Comparison of ENCODE assay signal across 8 mouse cellular contexts in the genomic region with DNA sequence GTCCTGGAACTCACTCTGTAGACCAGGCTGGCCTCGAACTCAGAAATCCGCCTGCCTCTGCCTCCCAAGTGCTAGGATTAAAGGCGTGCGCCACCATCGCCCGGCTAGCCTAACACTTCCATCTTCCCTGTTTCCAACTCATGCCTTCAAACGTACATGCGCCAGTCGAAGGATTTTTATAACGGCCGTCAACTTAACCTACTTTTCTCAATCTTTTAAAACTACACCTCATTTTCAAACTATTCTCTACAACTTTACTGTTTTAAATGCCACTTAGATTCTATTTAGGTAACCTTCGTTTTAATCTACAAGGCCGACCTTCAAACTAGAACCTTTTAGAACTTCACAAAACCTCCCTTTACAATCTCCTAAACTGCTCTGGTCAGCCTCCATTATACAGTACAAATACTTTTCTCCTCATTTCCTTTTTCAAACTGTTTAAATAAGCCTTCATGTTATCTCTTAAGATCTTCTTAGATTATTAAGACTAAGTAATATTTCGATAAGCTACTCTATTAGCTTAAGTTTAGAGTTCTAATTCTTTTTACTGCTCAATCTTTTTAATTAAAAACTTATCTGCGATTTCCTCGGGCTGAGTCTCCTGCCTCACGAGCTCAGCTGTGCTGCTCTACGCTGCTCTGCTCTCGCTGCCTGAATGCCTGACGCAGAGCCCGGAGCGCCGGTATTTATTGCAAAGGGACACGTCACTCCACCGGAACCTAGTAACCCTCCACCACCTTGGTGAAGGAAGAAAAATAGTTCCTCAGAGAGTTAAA. TPM values are rescaled to one million over a fixed set of nuclear protein-coding genes. Genes with fewer than 3 reads are reported as not detected.
A peak's percentile ranks its signal among the peaks of the same experiment; 100 is the strongest.
DNase-seq lines count a peak whose midpoint lies in the region; ATAC-seq and TF ChIP-seq lines count a peak whose summit lies in the region.

No protein-coding gene starts in this region.

- TF ChIP-seq CTCF in bone marrow macrophage, adult 2 months (IDR thresholded peaks at IDR 0.05; ENCODE audit: low read depth, low read length): no peak
- no peak for TF ChIP-seq CTCF in spleen, adult 2 months (IDR thresholded peaks at IDR 0.05; ENCODE audit: extremely low read depth, insufficient read depth, insufficient read length, insufficient replicate concordance)

- H3K27ac ChIP-seq in bone marrow macrophage, adult 2 months (ENCODE audit: insufficient read depth, low read depth, low read length): peak overlapping the region; percentile 98
- H3K27ac ChIP-seq in embryonic facial prominence, embryonic 15.5 days (replicated peaks): peak overlapping the region; percentile 100
- peak overlapping the region; percentile 99 for H3K27ac ChIP-seq in kidney, embryonic 14.5 days (ENCODE audit: low read depth, low read length)
- H3K27ac ChIP-seq in limb, embryonic 14.5 days (replicated peaks; ENCODE audit: low read depth, low read length): peak overlapping the region; percentile 100
- peak overlapping the region; percentile 100 for H3K27ac ChIP-seq in midbrain, embryonic 16.5 days (ENCODE audit: low read length)
- H3K27ac ChIP-seq in spleen, adult 2 months (ENCODE audit: insufficient read depth, low read length): peak overlapping the region; percentile 100

- peak; percentile 95 for DNase-seq in A20 (ENCODE audit: low read depth, low spot score)
- DNase-seq in heart, adult 9 months (ENCODE audit: low spot score in 2 of 2): peak; percentile 94 to 97
- DNase-seq in limb, embryonic 14.5 days (ENCODE audit: low spot score): peak; percentile 96
- peak; percentile 92 to 94 for DNase-seq in spleen, adult 2 months (ENCODE audit: low read depth in 1 of 2, low spot score in 2 of 2)

- peak; percentile 100 for TF ChIP-seq POLR2A in bone marrow macrophage, adult 2 months (IDR thresholded peaks at IDR 0.05; ENCODE audit: borderline replicate concordance, low read depth, low read length)
- TF ChIP-seq POLR2A in limb, embryonic 14.5 days (IDR thresholded peaks at IDR 0.05; ENCODE audit: borderline replicate concordance, extremely low read depth, insufficient read depth, insufficient read length): peak; percentile 100
- TF ChIP-seq POLR2A in spleen, adult 2 months (IDR thresholded peaks at IDR 0.05; ENCODE audit: low read depth, low read length): peak; percentile 100

- H3K4me3 ChIP-seq in bone marrow macrophage, adult 2 months (ENCODE audit: insufficient read depth, low read length): peak overlapping the region; percentile 71
- peak overlapping the region; percentile 73 for H3K4me3 ChIP-seq in embryonic facial prominence, embryonic 15.5 days (replicated peaks)
- peak overlapping the region; percentile 94 for H3K4me3 ChIP-seq in kidney, embryonic 14.5 days (ENCODE audit: low read length)
- peak overlapping the region; percentile 74 for H3K4me3 ChIP-seq in limb, embryonic 14.5 days (replicated peaks; ENCODE audit: low read length)
- peak overlapping the region; percentile 61 for H3K4me3 ChIP-seq in midbrain, embryonic 16.5 days (ENCODE audit: low read depth, low read length)
- peak overlapping the region; percentile 66 for H3K4me3 ChIP-seq in spleen, adult 2 months (ENCODE audit: extremely low read depth, insufficient read depth, insufficient read length)

- H3K27me3 ChIP-seq in embryonic facial prominence, embryonic 15.5 days: no peaks in the 10 kb centered on the region
- H3K27me3 ChIP-seq in kidney, embryonic 14.5 days (ENCODE audit: control insufficient read depth, insufficient read depth, low read length): no peaks in the 10 kb centered on the region
- H3K27me3 ChIP-seq in limb, embryonic 14.5 days (ENCODE audit: control insufficient read depth, insufficient read depth, low read length): no peaks in the 10 kb centered on the region
- no peaks in the 10 kb centered on the region for H3K27me3 ChIP-seq in midbrain, embryonic 16.5 days (ENCODE audit: control insufficient read depth, insufficient read depth, low read depth, low read length)
- no peaks in the 10 kb centered on the region for H3K27me3 ChIP-seq in spleen, adult 2 months (ENCODE audit: control insufficient read depth, insufficient read depth, low read length)

- peak overlapping the region; percentile 93 for H3K9ac ChIP-seq in embryonic facial prominence, embryonic 15.5 days
- peak overlapping the region; percentile 99 for H3K9ac ChIP-seq in kidney, embryonic 14.5 days (ENCODE audit: low read depth, low read length)
- H3K9ac ChIP-seq in limb, embryonic 14.5 days (ENCODE audit: low read depth, low read length, severe bottlenecking): peak overlapping the region; percentile 98
- peak overlapping the region; percentile 74 for H3K9ac ChIP-seq in midbrain, embryonic 16.5 days (ENCODE audit: low read depth, low read length)

- H3K36me3 ChIP-seq in embryonic facial prominence, embryonic 15.5 days: peaks cover 17% of the 10 kb centered on the region; the same call in 1 of the 2 replicates
- peaks cover 21% of the 10 kb centered on the region for H3K36me3 ChIP-seq in kidney, embryonic 14.5 days (ENCODE audit: control insufficient read depth, insufficient read depth, low read length)
- peaks cover 28% of the 10 kb centered on the region for H3K36me3 ChIP-seq in limb, embryonic 14.5 days (ENCODE audit: control insufficient read depth, insufficient read depth, low read length)
- 0 out of 2 replicates have a peak, but pooled peaks cover 2% of the 10 kb centered on the region for H3K36me3 ChIP-seq in midbrain, embryonic 16.5 days (ENCODE audit: control insufficient read depth, insufficient read depth, low read length)
- H3K36me3 ChIP-seq in spleen, adult 2 months (ENCODE audit: control insufficient read depth, insufficient read depth, low read length): peaks cover 29% of the 10 kb centered on the region

- WGBS in embryonic facial prominence, embryonic 15.5 days: under 1% methylated on average over 25 of the region's 25 CpGs
- WGBS in kidney, embryonic 14.5 days: under 1% methylated on average over 25 of the region's 25 CpGs
- WGBS in limb, embryonic 14.5 days: 0% methylated on average over 25 of the region's 25 CpGs
- under 1% methylated on average over 25 of the region's 25 CpGs for WGBS in midbrain, embryonic 16.5 days
- WGBS in spleen, adult 2 months: under 1% methylated on average over 25 of the region's 25 CpGs

- peaks cover 30% of the 10 kb centered on the region for H3K4me1 ChIP-seq in bone marrow macrophage, adult 2 months (ENCODE audit: control insufficient read depth, insufficient read depth, low read length)
- H3K4me1 ChIP-seq in embryonic facial prominence, embryonic 15.5 days: peaks cover 38% of the 10 kb centered on the region
- H3K4me1 ChIP-seq in kidney, embryonic 14.5 days (ENCODE audit: control insufficient read depth, insufficient read depth, low read length): peaks cover 32% of the 10 kb centered on the region
- H3K4me1 ChIP-seq in limb, embryonic 14.5 days (ENCODE audit: control insufficient read depth, insufficient read depth, low read length): peaks cover 25% of the 10 kb centered on the region
- peaks cover 23% of the 10 kb centered on the region for H3K4me1 ChIP-seq in midbrain, embryonic 16.5 days (ENCODE audit: control insufficient read depth, insufficient read depth, low read length)
- H3K4me1 ChIP-seq in spleen, adult 2 months (ENCODE audit: control insufficient read depth, insufficient read depth, insufficient read length): peaks cover 21% of the 10 kb centered on the region

- peak overlapping the region; percentile 87 for H3K4me2 ChIP-seq in embryonic facial prominence, embryonic 15.5 days (replicated peaks)
- H3K4me2 ChIP-seq in kidney, embryonic 14.5 days (replicated peaks; ENCODE audit: low read depth, low read length): peak overlapping the region; percentile 91
- H3K4me2 ChIP-seq in limb, embryonic 14.5 days (replicated peaks; ENCODE audit: low read depth, low read length, severe bottlenecking): peak overlapping the region; percentile 97
- H3K4me2 ChIP-seq in midbrain, embryonic 16.5 days (ENCODE audit: low read length): peak overlapping the region; percentile 90

- H3K9me3 ChIP-seq in embryonic facial prominence, embryonic 15.5 days (replicated peaks): no peaks in the 10 kb centered on the region
- H3K9me3 ChIP-seq in kidney, embryonic 14.5 days (ENCODE audit: control insufficient read depth, low read length): no peaks in the 10 kb centered on the region
- no peaks in the 10 kb centered on the region for H3K9me3 ChIP-seq in limb, embryonic 14.5 days (ENCODE audit: control insufficient read depth, low read length)
- H3K9me3 ChIP-seq in midbrain, embryonic 16.5 days (replicated peaks; ENCODE audit: control insufficient read depth, low read length, poor library complexity, severe bottlenecking): no peaks in the 10 kb centered on the region

- peak; percentile 63; the same call in 1 of the 2 replicates for ATAC-seq in embryonic facial prominence, embryonic 15.5 days (ENCODE audit: insufficient number of reproducible peaks, low FRiP score, low TSS enrichment, low read depth)
- no peak for ATAC-seq in kidney, embryonic 14.5 days (ENCODE audit: low FRiP score, low TSS enrichment)
- peak; percentile 64; the same call in 1 of the 2 replicates for ATAC-seq in limb, embryonic 14.5 days (ENCODE audit: low FRiP score, low read depth)
- peak; percentile 44; the same call in 1 of the 2 replicates for ATAC-seq in midbrain, embryonic 16.5 days

RNA-seq across cellular contexts. Expression of a gene that starts 31.0 kb away (rescaled TPM):
- polyA plus RNA-seq in bone marrow macrophage, adult 2 months (2012; ENCODE audit: insufficient read depth, insufficient read length, missing spikeins): 46.7 and 48.3 TPM in 2 replicates
- 81.4 and 81.8 TPM in 2 replicates for polyA plus RNA-seq in embryonic facial prominence, embryonic 15.5 days (2015; fragmentation: Nextera tagmentation; extraction: Ambion mirVana)
- 54.7 and 73.5 TPM in 2 replicates for polyA plus RNA-seq in kidney, embryonic 14.5 days (2014; fragmentation: Nextera tagmentation; extraction: Ambion mirVana)
- 152 and 186 TPM in 2 replicates for polyA plus RNA-seq in limb, embryonic 14.5 days (2012; rRNA removed)
- 78.4 and 81.1 TPM in 2 replicates for polyA plus RNA-seq in limb, embryonic 14.5 days (2014; fragmentation: Nextera tagmentation; extraction: Ambion mirVana)
- 86.3 and 86.6 TPM in 2 replicates for polyA plus RNA-seq in midbrain, embryonic 16.5 days (2015; fragmentation: Nextera tagmentation; extraction: Ambion mirVana)
- 65.4 and 68.0 TPM in 2 replicates for polyA plus RNA-seq in spleen, adult 2 months (2012; rRNA removed)
